Mouse (Mus musculus): ENCODE data around the gene Zkscan14.
A peak's percentile ranks its signal among the peaks of the same experiment; 100 is the strongest.

The Zkscan14 gene

GRCm38 (mm10) chr5:145202446-145202845, 778 bp upstream of the Zkscan14 start:
- DNase-seq (ENCODE audit: extremely low read depth, low read depth), result no peak

DNA sequence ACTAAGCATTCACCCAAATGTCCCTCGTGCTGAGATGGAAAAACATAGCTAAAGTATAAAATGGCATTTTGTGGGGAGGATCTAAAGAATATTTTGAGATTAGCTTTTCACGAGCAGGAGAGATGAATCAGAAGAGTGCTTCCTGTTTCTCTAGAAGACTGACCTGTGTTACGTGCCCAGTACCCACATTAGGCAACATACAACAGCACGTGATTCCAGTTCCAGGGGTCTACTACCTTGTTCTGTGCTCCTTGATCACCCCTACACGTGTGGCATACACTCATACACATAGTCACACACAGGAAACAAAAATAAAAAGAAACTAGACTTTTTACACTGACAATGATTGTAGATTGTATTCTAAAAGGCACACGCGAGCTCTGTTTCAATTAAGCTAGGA, 1.3 kb downstream of the Zkscan14 start:
- no peak for DNase-seq (ENCODE audit: extremely low read depth, low read depth)

DNA sequence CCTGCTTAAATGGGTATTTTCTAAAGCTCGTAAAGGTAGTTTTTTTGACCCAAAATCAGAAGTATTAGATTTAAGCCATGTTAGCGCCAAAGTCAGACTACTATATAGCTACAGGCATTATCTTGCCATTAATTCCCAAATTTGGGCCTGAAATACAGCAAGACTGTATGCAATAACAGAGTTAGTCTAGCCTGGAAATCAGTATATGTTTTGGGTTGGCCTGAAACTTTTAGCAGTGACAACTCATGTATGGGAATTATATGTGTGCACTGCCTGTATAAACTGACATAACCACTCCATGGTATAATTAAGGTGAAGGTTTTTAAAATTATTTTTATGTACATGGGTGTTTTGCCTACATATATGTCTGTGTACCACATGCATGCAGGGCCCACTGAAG, 9.7 kb downstream of the Zkscan14 start, which contains the start of gene Atp5j2:
Gene Atp5j2 (minus strand): TSS at position 101 of the 400 bp plus-strand sequence.
- DNase-seq (ENCODE audit: extremely low read depth, low read depth), result no peak

GRCm38 (mm10) chr5:145190875-145191798, 10.5 kb downstream of the Zkscan14 start:
- DNase-seq (ENCODE audit: extremely low read depth, low read depth), result peak; percentile 71

DNA sequence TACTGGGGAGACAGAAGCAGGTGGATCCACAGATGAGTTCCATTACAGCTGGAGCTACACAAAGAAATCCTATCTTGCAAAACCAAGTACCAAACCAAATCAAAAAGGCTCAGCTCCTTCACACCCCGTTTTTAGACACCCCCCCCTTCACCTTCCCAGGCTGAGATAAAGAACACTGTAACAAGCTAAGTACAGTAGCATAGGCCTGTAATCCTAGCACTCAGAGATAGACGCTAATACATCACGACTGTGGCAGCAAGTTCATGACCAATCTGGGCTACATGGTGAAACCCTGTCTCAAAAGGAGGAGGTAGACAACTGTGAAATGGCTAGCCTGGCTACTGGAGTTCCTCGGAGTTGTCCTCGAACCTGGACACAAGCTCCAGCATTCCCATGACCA, 11.3 kb downstream of the Zkscan14 start:
- DNase-seq (ENCODE audit: extremely low read depth, low read depth), result no peak

DNA sequence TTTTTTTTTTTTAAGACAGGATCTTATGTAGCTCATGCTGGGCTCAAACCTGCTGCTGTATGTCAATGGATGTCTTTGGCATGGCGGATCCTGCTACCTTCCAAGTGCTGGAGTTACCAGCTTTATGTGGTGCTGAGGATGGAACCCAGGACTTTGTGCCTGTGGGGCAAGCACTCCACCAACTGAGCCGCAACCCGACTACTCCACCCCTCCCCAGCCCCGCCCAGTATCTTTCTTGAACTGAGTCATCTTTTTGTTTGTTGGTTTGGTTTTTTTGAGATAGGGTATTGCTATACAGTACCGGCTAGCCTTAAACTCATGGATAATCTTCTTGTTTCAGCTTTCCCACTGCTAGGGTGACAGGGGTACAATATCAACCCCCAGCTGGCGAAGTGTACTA, 12.3 kb downstream of the Zkscan14 start:
- no peak for DNase-seq (ENCODE audit: extremely low read depth, low read depth)

DNA sequence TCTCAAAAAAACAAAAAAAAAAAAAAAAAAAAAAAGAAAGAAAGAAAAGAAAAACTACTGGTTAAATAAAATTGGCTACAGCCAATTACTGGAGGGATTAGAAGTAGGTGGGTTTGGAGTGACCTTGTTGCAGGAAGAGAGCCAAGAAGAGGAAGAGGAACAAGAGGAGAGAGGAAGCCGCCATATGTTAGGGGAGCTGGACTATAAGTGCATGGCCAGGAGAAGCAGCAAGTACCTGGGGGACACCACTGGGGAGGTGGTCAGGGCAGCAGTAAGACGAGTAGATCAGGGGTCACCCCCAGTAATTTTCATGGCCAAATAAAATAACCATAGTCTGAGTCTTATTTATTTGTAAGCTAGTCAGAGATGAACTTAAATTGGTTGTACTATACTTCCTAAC, 16.4 kb downstream of the Zkscan14 start:
- no peak for DNase-seq (ENCODE audit: extremely low read depth, low read depth)

- DNase-seq (ENCODE audit: extremely low read depth, low read depth), result no peak
Measured at GRCm38 (mm10) chr5:145178461-145178980, 23.1 kb downstream of the Zkscan14 start.

DNA sequence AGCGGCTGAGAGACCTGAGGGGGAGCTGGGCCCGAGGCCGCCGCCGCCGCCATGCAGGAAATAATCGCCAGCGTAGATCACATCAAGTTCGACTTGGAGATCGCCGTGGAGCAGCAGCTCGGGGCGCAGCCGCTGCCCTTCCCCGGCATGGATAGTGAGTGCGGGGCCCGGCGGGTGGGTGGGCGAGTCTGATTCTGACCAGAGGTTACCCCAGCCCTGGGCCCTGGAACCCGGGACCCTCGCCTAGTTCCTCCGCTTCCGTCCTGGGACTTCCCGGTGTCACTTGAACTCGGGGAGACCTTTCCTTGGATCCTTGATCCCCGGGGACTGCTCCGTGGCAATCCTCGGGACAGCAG, 34.4 kb downstream of the Zkscan14 start:
- DNase-seq (ENCODE audit: extremely low read depth, low read depth), result no peak

GRCm38 (mm10) chr5:145166536-145167305, 34.9 kb downstream of the Zkscan14 start, which contains the start of the genes Ptcd1 and Cpsf4:
Gene Ptcd1, minus strand, starts transcription at chr5:145167108.
Gene Cpsf4, plus strand, starts transcription at chr5:145167213.
- peak; percentile 97 for DNase-seq (ENCODE audit: extremely low read depth, low read depth)

- no peak for DNase-seq (ENCODE audit: extremely low read depth, low read depth)
Measured at GRCm38 (mm10) chr5:145165184-145165583, 36.5 kb downstream of the Zkscan14 start.

DNA sequence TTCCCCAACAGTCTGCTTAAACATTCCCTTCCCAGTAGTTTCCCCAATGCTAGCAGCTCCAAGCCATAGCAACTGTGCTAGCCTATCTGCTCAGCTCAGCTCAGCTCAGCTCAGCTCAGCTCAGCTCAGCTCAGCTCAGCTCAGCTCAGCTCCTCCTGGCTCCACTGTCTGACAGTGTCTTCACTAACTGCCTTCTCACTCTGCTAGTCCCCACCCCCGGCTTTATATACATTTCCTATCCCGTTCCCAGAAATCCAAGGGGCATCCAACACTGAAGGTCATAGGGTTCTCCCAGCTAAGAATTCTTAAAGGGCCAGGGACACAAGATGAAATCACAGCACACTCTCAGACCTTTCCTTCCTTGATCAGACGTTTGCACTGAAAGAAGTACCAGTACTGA, 37.0 kb downstream of the Zkscan14 start:
- DNase-seq (ENCODE audit: extremely low read depth, low read depth), result no peak

- no peak for DNase-seq (ENCODE audit: extremely low read depth, low read depth)
Measured at GRCm38 (mm10) chr5:145161361-145161760, 40.3 kb downstream of the Zkscan14 start.

DNA sequence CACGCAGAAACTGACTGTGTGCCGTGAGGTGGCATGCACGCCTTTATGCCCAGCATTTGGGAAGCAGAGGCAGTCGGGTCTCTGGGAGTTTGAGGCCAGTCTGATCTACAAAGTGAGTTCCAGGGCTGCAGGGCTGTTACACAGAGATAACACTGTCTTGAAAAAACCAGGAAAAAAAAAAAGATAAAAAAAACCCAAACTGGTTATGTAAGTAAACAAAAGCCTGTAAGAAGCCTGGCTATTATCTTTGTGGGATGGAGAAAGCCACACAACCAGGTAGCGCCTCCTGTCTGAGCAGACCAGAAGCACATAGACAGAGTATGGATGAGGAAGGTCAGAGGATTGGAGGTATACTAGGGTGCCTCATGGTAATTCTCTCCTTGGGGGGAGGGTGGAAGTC, 49.0 kb downstream of the Zkscan14 start:
- peak; percentile 46 for DNase-seq (ENCODE audit: extremely low read depth, low read depth)

GRCm38 (mm10) chr5:145149294-145149693, 52.4 kb downstream of the Zkscan14 start:
- peak; percentile 17 for DNase-seq (ENCODE audit: extremely low read depth, low read depth)

DNA sequence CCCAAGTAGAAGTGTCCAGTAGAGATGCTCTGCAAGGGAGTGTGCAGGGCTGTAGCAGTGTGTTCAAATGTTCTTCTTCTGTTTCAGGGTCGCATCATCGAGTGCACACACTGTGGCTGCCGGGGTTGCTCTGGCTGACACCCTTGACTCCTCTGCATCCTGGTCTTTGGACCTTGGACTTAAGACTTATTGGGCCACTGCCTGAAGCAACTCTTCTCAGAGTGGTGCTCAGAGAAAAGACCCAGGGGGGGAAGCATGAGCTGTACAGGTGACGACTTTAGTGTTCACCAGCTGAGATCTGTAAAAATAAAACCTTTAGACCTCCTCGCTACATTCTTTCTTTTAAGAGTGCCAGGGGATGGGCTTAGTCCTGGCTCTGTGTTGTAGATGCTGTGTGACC, 53.9 kb downstream of the Zkscan14 start:
- DNase-seq (ENCODE audit: extremely low read depth, low read depth), result no peak
